Comparison of ENCODE assay signal across 10 mouse cellular contexts in genomic region chr12:77638266-77638665, GRCm38 (mm10).
DNase-seq lines count a peak whose midpoint lies in the region; ATAC-seq and TF ChIP-seq lines count a peak whose summit lies in the region.
"Had no signal": no experiment of that assay in that cellular context is flagged by ENCODE, and none has a peak within 500 bp of the region (broad histone marks: within the 10 kb centered on the region; RNA-seq: fewer than 3 reads in every experiment).

No protein-coding gene starts in this region.

- H3K4me1 ChIP-seq in hindbrain, postnatal 0 days (ENCODE audit: insufficient read depth, low read length) = peaks cover 8% of the 10 kb centered on the region; the same call in 1 of the 2 replicates
- H3K4me1 ChIP-seq in hindbrain, embryonic 11.5 days (replicated peaks; ENCODE audit: control insufficient read depth, insufficient read depth, low read length) = no peaks in the 10 kb centered on the region
- no peaks in the 10 kb centered on the region for H3K4me1 ChIP-seq in kidney, postnatal 0 days (replicated peaks; ENCODE audit: insufficient read depth, low read length)

- peak overlapping the region; percentile 41 for H3K27ac ChIP-seq in hindbrain, postnatal 0 days
- H3K27ac ChIP-seq in hindbrain, embryonic 11.5 days (ENCODE audit: low read depth, low read length) = no peak overlapping the region
- H3K27ac ChIP-seq in kidney, postnatal 0 days = no peak overlapping the region
- H3K27ac ChIP-seq: embryonic facial prominence, embryonic 13.5 days; left cerebral cortex, adult 2 months had no signal

- TF ChIP-seq CTCF in hindbrain, postnatal 0 days (IDR thresholded peaks at IDR 0.05; ENCODE audit: low read depth) = no peak
- no peak for TF ChIP-seq CTCF in kidney, postnatal 0 days (IDR thresholded peaks at IDR 0.05; ENCODE audit: low read depth)

- H3K4me3 ChIP-seq in hindbrain, postnatal 0 days (ENCODE audit: low read length) = no peak overlapping the region
- no peak overlapping the region for H3K4me3 ChIP-seq in hindbrain, embryonic 11.5 days (ENCODE audit: low read depth, low read length)
- H3K4me3 ChIP-seq in kidney, postnatal 0 days (replicated peaks; ENCODE audit: low read depth, low read length) = no peak overlapping the region
- H3K4me3 ChIP-seq: embryonic facial prominence, embryonic 13.5 days; left cerebral cortex, adult 2 months had no signal

- no peak overlapping the region for H3K4me2 ChIP-seq in hindbrain, postnatal 0 days (ENCODE audit: low read depth, low read length)
- no peak overlapping the region for H3K4me2 ChIP-seq in hindbrain, embryonic 11.5 days (replicated peaks; ENCODE audit: low read depth, low read length)
- H3K4me2 ChIP-seq in kidney, postnatal 0 days (ENCODE audit: low read length) = no peak overlapping the region
- H3K4me2 ChIP-seq: embryonic facial prominence, embryonic 13.5 days had no signal

- WGBS in hindbrain, postnatal 0 days = 50% methylated on average over 7 of the region's 7 CpGs
- WGBS in hindbrain, embryonic 11.5 days = 78% methylated on average over 7 of the region's 7 CpGs
- WGBS in kidney, postnatal 0 days = 19% methylated on average over 7 of the region's 7 CpGs

- no peaks in the 10 kb centered on the region for H3K27me3 ChIP-seq in hindbrain, postnatal 0 days (ENCODE audit: insufficient read depth, low read length)
- H3K27me3 ChIP-seq in hindbrain, embryonic 11.5 days (ENCODE audit: control insufficient read depth, insufficient read depth, low read length) = no peaks in the 10 kb centered on the region
- no peaks in the 10 kb centered on the region for H3K27me3 ChIP-seq in kidney, postnatal 0 days (ENCODE audit: insufficient read depth, low read length)
- H3K27me3 ChIP-seq: embryonic facial prominence, embryonic 13.5 days had no signal

- no peaks in the 10 kb centered on the region for H3K36me3 ChIP-seq in hindbrain, postnatal 0 days (ENCODE audit: insufficient read depth, low read length)
- H3K36me3 ChIP-seq in hindbrain, embryonic 11.5 days (ENCODE audit: control insufficient read depth, insufficient read depth, low read length) = no peaks in the 10 kb centered on the region
- H3K36me3 ChIP-seq in kidney, postnatal 0 days (ENCODE audit: insufficient read depth, low read length) = no peaks in the 10 kb centered on the region
- H3K36me3 ChIP-seq: embryonic facial prominence, embryonic 13.5 days had no signal

- no peak overlapping the region for H3K9ac ChIP-seq in hindbrain, postnatal 0 days (replicated peaks; ENCODE audit: low read length)
- H3K9ac ChIP-seq in hindbrain, embryonic 11.5 days (ENCODE audit: low read depth, low read length) = no peak overlapping the region
- H3K9ac ChIP-seq in kidney, postnatal 0 days (ENCODE audit: low read depth, low read length) = no peak overlapping the region
- H3K9ac ChIP-seq: embryonic facial prominence, embryonic 13.5 days had no signal

- DNase-seq in hindbrain, postnatal 0 days (ENCODE audit: low spot score) = peak; percentile 76
- DNase-seq in hindbrain, embryonic 11.5 days (ENCODE audit: low spot score) = no peak
- peak; percentile 26 to 46 for DNase-seq in adrenal gland, adult 18-20 months (ENCODE audit: low spot score in 2 of 2)
- DNase-seq in cerebellum, postnatal 36 days = peak; percentile 22 to 44
- DNase-seq in kidney, postnatal 0 days (ENCODE audit: low spot score) = peak; percentile 94
- no peak for DNase-seq in spleen, postnatal 36 days (ENCODE audit: low spot score in 2 of 2)
- DNase-seq in thymus, postnatal 36 days = no peak

- ATAC-seq in hindbrain, postnatal 0 days = no peak
- ATAC-seq in hindbrain, embryonic 11.5 days (ENCODE audit: low FRiP score) = no peak
- peak; percentile 46; the same call in 1 of the 2 replicates for ATAC-seq in kidney, postnatal 0 days (replicated peaks; ENCODE audit: low FRiP score, low read depth)
- ATAC-seq in erythroblast, adult 5-6 weeks (replicated peaks; ENCODE audit: low FRiP score, poor library complexity, severe bottlenecking) = no peak

- H3K9me3 ChIP-seq in hindbrain, postnatal 0 days (ENCODE audit: low read length) = no peaks in the 10 kb centered on the region
- H3K9me3 ChIP-seq in hindbrain, embryonic 11.5 days (ENCODE audit: control insufficient read depth, low read length) = no peaks in the 10 kb centered on the region
- no peaks in the 10 kb centered on the region for H3K9me3 ChIP-seq in kidney, postnatal 0 days (replicated peaks; ENCODE audit: low read length)
- H3K9me3 ChIP-seq: embryonic facial prominence, embryonic 13.5 days had no signal

Comparison
In these comparisons a context has a peak if more than half of its experiments do, and no peak if none do; other contexts are left out.
1. DNase-seq: peak in hindbrain, postnatal 0 days (single experiment), adrenal gland, adult 18-20 months (2 of 2), cerebellum, postnatal 36 days (2 of 2) and kidney, postnatal 0 days (single experiment); none in hindbrain, embryonic 11.5 days (single experiment), spleen, postnatal 36 days (0 of 2) and thymus, postnatal 36 days (0 of 2).